Mouse (Mus musculus): ENCODE measurements around the gene Lonrf2. TPM values are rescaled to one million over a fixed set of nuclear protein-coding genes. Genes with fewer than 3 reads are reported as not detected.

Lonrf2 gene
- polyA plus RNA-seq, 1 experiment from 2014 or later: 1.9 TPM

DNA sequence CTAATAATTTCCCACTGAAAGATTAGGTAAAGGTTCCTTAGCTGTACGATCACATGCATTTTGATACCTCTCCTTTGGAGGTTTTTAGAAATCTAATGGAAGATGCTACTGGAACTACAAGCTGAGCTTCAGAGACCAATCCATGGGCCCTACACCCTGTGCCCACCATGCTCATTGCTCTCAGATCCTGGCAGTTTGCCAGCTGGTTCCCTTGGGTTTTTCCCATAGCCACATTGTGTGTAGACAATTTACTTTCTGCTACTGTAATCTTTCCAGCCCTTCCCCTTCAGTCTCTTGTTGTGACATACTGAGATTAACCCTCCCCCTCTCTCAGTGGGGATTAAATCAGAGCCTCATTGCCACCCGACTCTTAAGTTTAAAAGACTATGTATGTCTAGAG lies 11.6 kb downstream of the Lonrf2 start:
- H3K27ac ChIP-seq: no peak overlapping the region
- H3K4me1 ChIP-seq: no peaks in the 10 kb centered on the region
- H3K9me3 ChIP-seq: no peaks in the 10 kb centered on the region
- H3K4me3 ChIP-seq: no peak overlapping the region
- H3K36me3 ChIP-seq (replicated peaks): no peaks in the 10 kb centered on the region
- no peaks in the 10 kb centered on the region for H3K27me3 ChIP-seq (ENCODE audit: poor library complexity, severe bottlenecking)
- no peak for DNase-seq (ENCODE audit: extremely low spot score, low spot score)
- WGBS: 64% methylated on average over 2 of the region's 2 CpGs

- Histone ChIP-seq H3K36me3 (replicated peaks) (peaks cover 4% of the 10 kb centered on the region; the same call in 1 of the 2 replicates), H3K9me3 (no peaks in the 10 kb centered on the region), H3K27ac (no peak overlapping the region), H3K4me3 (no peak overlapping the region), H3K4me1 (no peaks in the 10 kb centered on the region), H3K27me3 (ENCODE audit: poor library complexity, severe bottlenecking) (no peaks in the 10 kb centered on the region)
- no peak for DNase-seq (ENCODE audit: extremely low spot score, low spot score)
- 88% methylated on average over 2 of the region's 2 CpGs for WGBS
Measured at GRCm38 (mm10) chr1:38823851-38824250, 12.7 kb downstream of the Lonrf2 start.

GRCm38 (mm10) chr1:38819691-38820090 lies 16.8 kb downstream of the Lonrf2 start:
- no peak for DNase-seq (ENCODE audit: extremely low spot score, low spot score)
- Histone ChIP-seq H3K9me3 (no peaks in the 10 kb centered on the region), H3K4me3 (no peak overlapping the region), H3K27me3 (ENCODE audit: poor library complexity, severe bottlenecking) (no peaks in the 10 kb centered on the region), H3K27ac (no peak overlapping the region), H3K4me1 (no peaks in the 10 kb centered on the region), H3K36me3 (replicated peaks) (peaks cover 12% of the 10 kb centered on the region; the same call in 1 of the 2 replicates)

GRCm38 (mm10) chr1:38817671-38818070 lies 18.8 kb downstream of the Lonrf2 start:
- Histone ChIP-seq H3K27me3 (ENCODE audit: poor library complexity, severe bottlenecking) (no peaks in the 10 kb centered on the region), H3K27ac (no peak overlapping the region), H3K36me3 (replicated peaks) (peaks cover 19% of the 10 kb centered on the region), H3K4me1 (no peaks in the 10 kb centered on the region), H3K9me3 (no peaks in the 10 kb centered on the region), H3K4me3 (no peak overlapping the region)
- no peak for DNase-seq (ENCODE audit: extremely low spot score, low spot score)
- 86% methylated on average over 3 of the region's 3 CpGs for WGBS

DNA sequence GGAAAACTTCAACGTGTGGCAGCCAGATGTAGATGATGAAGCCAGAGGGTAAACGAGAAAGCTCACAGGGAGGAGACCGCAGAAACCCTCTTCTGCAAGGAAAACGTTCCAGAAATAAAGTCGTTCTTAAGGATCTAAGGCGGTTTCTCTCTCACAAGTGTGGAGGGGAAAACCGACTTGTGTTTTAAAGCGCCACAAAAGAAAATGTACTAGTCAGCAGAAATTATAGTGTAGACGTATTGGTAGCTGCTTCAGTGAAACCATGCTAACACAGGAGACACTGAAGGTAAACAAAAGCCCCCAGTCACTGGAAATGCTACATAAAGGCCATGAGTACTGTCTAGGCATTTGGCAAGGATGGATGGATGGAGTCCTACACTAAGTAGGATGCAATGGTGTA lies 19.2 kb downstream of the Lonrf2 start:
- Histone ChIP-seq H3K27me3 (ENCODE audit: poor library complexity, severe bottlenecking) (no peaks in the 10 kb centered on the region), H3K4me3 (no peak overlapping the region), H3K27ac (no peak overlapping the region), H3K36me3 (replicated peaks) (peaks cover 22% of the 10 kb centered on the region), H3K9me3 (no peaks in the 10 kb centered on the region), H3K4me1 (no peaks in the 10 kb centered on the region)
- 80% methylated on average over 9 of the region's 9 CpGs for WGBS
- no peak for DNase-seq (ENCODE audit: extremely low spot score, low spot score)

DNA sequence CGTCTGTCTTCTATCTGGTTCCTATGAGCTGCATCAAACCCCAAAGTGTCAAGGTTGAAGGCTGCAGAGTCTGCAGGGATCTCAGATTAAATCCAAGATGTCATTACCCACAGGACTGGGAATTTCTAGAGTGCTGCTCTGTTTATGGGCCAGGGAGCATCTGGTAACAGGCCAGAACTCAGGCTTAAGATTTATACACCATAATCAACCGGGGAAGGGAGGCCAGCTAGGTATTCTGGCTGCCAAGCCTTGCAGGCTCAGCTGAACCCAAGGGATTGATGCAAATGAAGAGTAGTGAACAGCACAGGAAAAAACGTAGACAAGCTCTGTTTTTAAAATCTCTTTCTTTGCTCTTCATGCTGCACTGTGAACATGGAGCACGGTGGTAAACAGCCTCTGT lies 20.2 kb downstream of the Lonrf2 start:
- Histone ChIP-seq H3K27me3 (ENCODE audit: poor library complexity, severe bottlenecking) (no peaks in the 10 kb centered on the region), H3K4me3 (no peak overlapping the region), H3K27ac (no peak overlapping the region), H3K4me1 (no peaks in the 10 kb centered on the region), H3K9me3 (no peaks in the 10 kb centered on the region), H3K36me3 (replicated peaks) (peaks cover 31% of the 10 kb centered on the region)
- 82% methylated on average over 4 of the region's 4 CpGs for WGBS
- no peak for DNase-seq (ENCODE audit: extremely low spot score, low spot score)

- DNase-seq (ENCODE audit: extremely low spot score, low spot score): no peak
- Histone ChIP-seq H3K4me3 (no peak overlapping the region), H3K27me3 (ENCODE audit: poor library complexity, severe bottlenecking) (no peaks in the 10 kb centered on the region), H3K9me3 (no peaks in the 10 kb centered on the region), H3K36me3 (replicated peaks) (peaks cover 63% of the 10 kb centered on the region), H3K4me1 (no peaks in the 10 kb centered on the region), H3K27ac (no peak overlapping the region)
- 95% methylated on average over 4 of the region's 4 CpGs for WGBS
Measured at GRCm38 (mm10) chr1:38807121-38807520, 29.4 kb downstream of the Lonrf2 start.

GRCm38 (mm10) chr1:38800402-38800801 lies 36.1 kb downstream of the Lonrf2 start:
- WGBS: 80% methylated on average over 7 of the region's 7 CpGs
- peaks cover 18% of the 10 kb centered on the region for H3K4me1 ChIP-seq
- no peak overlapping the region for H3K27ac ChIP-seq
- no peaks in the 10 kb centered on the region for H3K27me3 ChIP-seq (ENCODE audit: poor library complexity, severe bottlenecking)
- no peak overlapping the region for H3K4me3 ChIP-seq
- no peak for DNase-seq (ENCODE audit: extremely low spot score, low spot score)
- no peaks in the 10 kb centered on the region for H3K9me3 ChIP-seq
- H3K36me3 ChIP-seq (replicated peaks): peaks cover 48% of the 10 kb centered on the region

DNA sequence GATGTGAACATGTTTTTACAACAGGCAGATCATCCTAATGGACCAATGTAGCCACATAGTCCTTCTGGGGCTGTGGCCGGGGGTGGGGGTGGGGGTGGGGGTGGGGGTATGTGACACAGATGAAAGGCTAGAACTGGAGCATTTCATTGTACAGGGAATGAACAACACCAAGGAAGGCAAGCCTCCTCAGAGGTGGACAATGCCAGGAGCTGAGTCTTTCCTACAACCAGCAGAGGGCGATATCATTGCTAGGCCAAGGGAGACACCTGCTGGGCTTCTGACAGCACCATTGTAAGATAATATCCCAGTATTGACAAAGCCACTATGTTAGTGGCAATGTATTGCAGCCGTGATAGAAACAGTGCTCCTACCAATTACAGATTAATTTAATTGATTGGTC lies 37.2 kb downstream of the Lonrf2 start:
- Histone ChIP-seq H3K27ac (no peak overlapping the region), H3K9me3 (no peaks in the 10 kb centered on the region), H3K4me3 (no peak overlapping the region), H3K27me3 (ENCODE audit: poor library complexity, severe bottlenecking) (no peaks in the 10 kb centered on the region), H3K36me3 (replicated peaks) (peaks cover 40% of the 10 kb centered on the region), H3K4me1 (peaks cover 20% of the 10 kb centered on the region)
- no peak for DNase-seq (ENCODE audit: extremely low spot score, low spot score)
- 48% methylated on average over 3 of the region's 3 CpGs for WGBS

- Histone ChIP-seq H3K27me3 (ENCODE audit: poor library complexity, severe bottlenecking) (no peaks in the 10 kb centered on the region), H3K9me3 (no peaks in the 10 kb centered on the region), H3K4me1 (peaks cover 20% of the 10 kb centered on the region), H3K36me3 (replicated peaks) (peaks cover 24% of the 10 kb centered on the region), H3K27ac (no peak overlapping the region), H3K4me3 (no peak overlapping the region)
- WGBS: 78% methylated on average over 6 of the region's 6 CpGs
- DNase-seq (ENCODE audit: extremely low spot score, low spot score): no peak
Measured at GRCm38 (mm10) chr1:38796936-38797335, 39.6 kb downstream of the Lonrf2 start.

- H3K27ac ChIP-seq: no peak overlapping the region
Measured at GRCm38 (mm10) chr1:38795496-38795895, 41.0 kb downstream of the Lonrf2 start.

DNA sequence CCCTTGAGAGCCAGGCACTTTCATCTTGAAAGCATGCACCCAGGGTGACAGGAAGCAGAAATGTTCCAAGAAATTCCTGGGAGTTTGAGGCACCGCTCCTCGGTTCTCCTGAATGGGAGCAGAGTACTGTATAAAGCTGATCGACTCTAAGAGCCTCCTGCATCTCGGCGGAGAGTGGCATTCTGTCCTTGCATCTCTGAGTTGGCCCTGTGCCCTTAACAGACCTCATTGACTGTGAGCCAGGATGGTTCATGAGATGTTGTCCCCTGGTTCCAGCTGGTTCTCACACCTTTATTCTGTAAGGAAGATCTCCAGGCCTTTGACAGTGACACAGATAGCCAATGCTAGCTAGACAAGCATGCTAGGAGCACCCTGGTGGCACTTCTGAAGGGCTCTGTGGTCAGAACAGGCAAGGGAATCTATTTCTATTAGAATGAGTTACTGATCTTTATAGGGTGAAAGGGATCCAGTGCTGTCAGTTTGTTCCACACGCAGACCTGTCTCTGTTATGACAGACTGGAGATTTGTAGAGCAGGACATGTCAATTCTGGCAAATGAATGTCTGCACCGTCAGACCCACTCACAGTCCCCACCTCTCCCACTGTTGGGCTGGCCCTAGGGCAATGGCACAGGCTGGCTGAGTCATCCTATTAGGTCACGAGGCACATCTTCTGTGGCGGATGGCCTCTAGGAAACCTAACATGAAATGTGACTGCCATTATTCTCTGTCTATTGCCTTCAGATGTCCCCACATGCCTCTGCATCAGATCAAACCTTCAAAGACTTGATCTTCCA lies 45.3 kb downstream of the Lonrf2 start:
- no peak for DNase-seq (ENCODE audit: extremely low spot score, low spot score)
- Histone ChIP-seq H3K36me3 (replicated peaks) (0 out of 2 replicates have a peak, but pooled peaks cover 4% of the 10 kb centered on the region), H3K27me3 (ENCODE audit: poor library complexity, severe bottlenecking) (no peaks in the 10 kb centered on the region), H3K27ac (no peak overlapping the region), H3K4me3 (no peak overlapping the region), H3K9me3 (no peaks in the 10 kb centered on the region), H3K4me1 (peaks cover 20% of the 10 kb centered on the region)
- WGBS: 92% methylated on average over 9 of the region's 9 CpGs

More at GRCm38 (mm10) chr1:38795496-38795895, 41.0 kb downstream of the Lonrf2 start:
- WGBS: 52% methylated on average over 5 of the region's 5 CpGs
- Histone ChIP-seq H3K4me3 (no peak overlapping the region), H3K9me3 (no peaks in the 10 kb centered on the region), H3K36me3 (replicated peaks) (peaks cover 23% of the 10 kb centered on the region), H3K4me1 (peaks cover 20% of the 10 kb centered on the region), H3K27me3 (ENCODE audit: poor library complexity, severe bottlenecking) (no peaks in the 10 kb centered on the region)
- DNase-seq (ENCODE audit: extremely low spot score, low spot score): no peak

GRCm38 (mm10) chr1:38789988-38790602 lies 46.4 kb downstream of the Lonrf2 start:
- H3K4me3 ChIP-seq: no peak overlapping the region
- H3K27ac ChIP-seq: no peak overlapping the region; the same call in 1 of the 2 replicates
- 0 out of 2 replicates have a peak, but pooled peaks cover 4% of the 10 kb centered on the region for H3K36me3 ChIP-seq (replicated peaks)
- peaks cover 14% of the 10 kb centered on the region for H3K4me1 ChIP-seq
- 57% methylated on average over 7 of the region's 7 CpGs for whole genome bisulfite sequencing
- DNase-seq (ENCODE audit: extremely low spot score, low spot score): no peak
- no peaks in the 10 kb centered on the region for H3K27me3 ChIP-seq (ENCODE audit: poor library complexity, severe bottlenecking)
- H3K9me3 ChIP-seq: no peaks in the 10 kb centered on the region

All from forebrain, embryonic 10.5 days (tissue).